Mouse (Mus musculus) brain, embryonic 18.5 days (tissue): ENCODE data around the gene Aldh1b1.

ENCODE experiments used
- DNase-seq: peaks from one replicate; pipeline ENCODE4 v3.0.0-alpha.2; 2012; ENCODE audit warnings: low read depth, low spot score

The Aldh1b1 gene

GRCm38 (mm10) chr4:45785959-45786358 lies 12.9 kb upstream of the Aldh1b1 start:
- no peak for DNase-seq

- no peak for DNase-seq
These were observed 12.1 kb upstream of the Aldh1b1 start for GRCm38 (mm10) chr4:45786674-45787073.

- no peak for DNase-seq
These were observed 10.3 kb upstream of the Aldh1b1 start for GRCm38 (mm10) chr4:45788446-45789081.

- no peak for DNase-seq
These were observed 9.4 kb upstream of the Aldh1b1 start for GRCm38 (mm10) chr4:45789263-45789958.

GRCm38 (mm10) chr4:45790018-45790417 lies 8.8 kb upstream of the Aldh1b1 start:
- no peak for DNase-seq

- DNase-seq: no peak
These were observed 3.5 kb upstream of the Aldh1b1 start for GRCm38 (mm10) chr4:45795191-45795811.

- DNase-seq: no peak
These were observed 2.1 kb upstream of the Aldh1b1 start for GRCm38 (mm10) chr4:45796760-45797159.

GRCm38 (mm10) chr4:45799956-45800537 lies 1.2 kb downstream of the Aldh1b1 start:
- DNase-seq: no peak

- no peak for DNase-seq
These were observed 4.1 kb downstream of the Aldh1b1 start for GRCm38 (mm10) chr4:45802900-45803299.

- DNase-seq: no peak
These were observed 9.2 kb downstream of the Aldh1b1 start for GRCm38 (mm10) chr4:45808034-45808433.

- DNase-seq: no peak
These were observed 12.4 kb downstream of the Aldh1b1 start for GRCm38 (mm10) chr4:45811250-45811649.

GRCm38 (mm10) chr4:45815542-45815941 lies 16.7 kb downstream of the Aldh1b1 start:
- DNase-seq: no peak

GRCm38 (mm10) chr4:45818814-45819207 lies 20.0 kb downstream of the Aldh1b1 start:
- DNase-seq: no peak

GRCm38 (mm10) chr4:45819208-45819931 lies 20.5 kb downstream of the Aldh1b1 start:
- peak; percentile 85 for DNase-seq

- DNase-seq: no peak
These were observed 21.4 kb downstream of the Aldh1b1 start for GRCm38 (mm10) chr4:45820074-45820830.

GRCm38 (mm10) chr4:45821995-45822394 lies 23.2 kb downstream of the Aldh1b1 start:
- no peak for DNase-seq

GRCm38 (mm10) chr4:45822781-45823575 lies 24.2 kb downstream of the Aldh1b1 start:
- no peak for DNase-seq

GRCm38 (mm10) chr4:45824049-45824760 lies 25.4 kb downstream of the Aldh1b1 start:
- peak; percentile 62 for DNase-seq

GRCm38 (mm10) chr4:45824761-45825556 lies 26.1 kb downstream of the Aldh1b1 start:
- DNase-seq: no peak
